Mouse (Mus musculus) spleen, postnatal 4 days (tissue): ENCODE measurements around the gene Dgke.
"Not testable (repeated sequence)": the region's sequence is repeated elsewhere in the genome, so short reads cannot be mapped to it uniquely, and the experiment has no call there.

Experiments
- DNase-seq, 2 experiments: peaks; one replicate each; pipeline ENCODE4 v3.0.0; 2022; ENCODE audit warnings: low spot score in 2 of 2

The Dgke gene

GRCm38 (mm10) chr11:89003078-89003477 lies 63.6 kb downstream of the Dgke start:
- DNase-seq, result no peak

- no peak for DNase-seq
Observed at GRCm38 (mm10) chr11:89002621-89003020, 64.0 kb downstream of the Dgke start.

- no peak for DNase-seq
Observed at GRCm38 (mm10) chr11:89002068-89002467, 64.6 kb downstream of the Dgke start.

GRCm38 (mm10) chr11:89001569-89001968 lies 65.1 kb downstream of the Dgke start:
- DNase-seq, result no peak

GRCm38 (mm10) chr11:89000527-89000819 lies 66.2 kb downstream of the Dgke start:
- DNase-seq, result no peak

GRCm38 (mm10) chr11:88999723-89000526 lies 66.7 kb downstream of the Dgke start:
- DNase-seq, result peak in 1 of 2 experiments; percentile 76

- peak; percentile 94 to 96 for DNase-seq
Observed at GRCm38 (mm10) chr11:88998974-88999722, 67.5 kb downstream of the Dgke start, which contains the start of gene Trim25. Trim25 (plus strand) TSS chr11:88999376.

GRCm38 (mm10) chr11:88998406-88998805 lies 68.2 kb downstream of the Dgke start:
- DNase-seq, result no peak

GRCm38 (mm10) chr11:88997343-88997742 lies 69.3 kb downstream of the Dgke start:
- not testable (repeated sequence) for DNase-seq

- DNase-seq, result no peak
Observed at GRCm38 (mm10) chr11:88996427-88996826, 70.2 kb downstream of the Dgke start.

- DNase-seq, result no peak
Observed at GRCm38 (mm10) chr11:88995616-88996015, 71.0 kb downstream of the Dgke start.

- no peak for DNase-seq
Observed at GRCm38 (mm10) chr11:88994492-88994891, 72.2 kb downstream of the Dgke start.

- DNase-seq, result peak; percentile 77 to 83
Observed at GRCm38 (mm10) chr11:88993625-88994024, 73.0 kb downstream of the Dgke start.

- no peak for DNase-seq
Observed at GRCm38 (mm10) chr11:88993186-88993585, 73.5 kb downstream of the Dgke start.

- DNase-seq, result no peak
Observed at GRCm38 (mm10) chr11:88989530-88989929, 77.1 kb downstream of the Dgke start.

- DNase-seq, result no peak
Observed at GRCm38 (mm10) chr11:88988956-88989355, 77.7 kb downstream of the Dgke start.

GRCm38 (mm10) chr11:88986616-88987015 lies 80.0 kb downstream of the Dgke start:
- DNase-seq, result no peak
